Mouse (Mus musculus) cerebellum, adult 2 months (tissue): ENCODE data around the gene Neurod1.

Experiments
- CTCF ChIP-seq: fragments of 200-500 bp; IDR thresholded peaks from 2 replicates; pipeline ENCODE4 v1.5.1; 2011; ENCODE audit warnings: low read depth, mild to moderate bottlenecking, control low read depth, low read length, moderate library complexity, borderline replicate concordance; ENCODE audit not compliant: insufficient read depth
- POLR2A ChIP-seq: fragments of 200-500 bp; IDR thresholded peaks from 2 replicates; pipeline ENCODE4 v1.6.1; 2011; ENCODE audit warnings: low read length, control low read depth, borderline replicate concordance; ENCODE audit not compliant: insufficient read depth

GRCm38 (mm10) chr2:79460107-79460506 lies 3.6 kb upstream of the Neurod1 start:
- TF ChIP-seq POLR2A (no peak), CTCF (no peak)
